Mouse (Mus musculus) layer of hippocampus, postnatal 25 days (tissue): ENCODE measurements around the gene Narf. TPM values are rescaled to one million over a fixed set of nuclear protein-coding genes. Genes with fewer than 3 reads are reported as not detected.
A peak's percentile ranks its signal among the peaks of the same experiment; 100 is the strongest.

ENCODE experiments used
- DNase-seq, 2 experiments: peaks; one replicate each; pipeline ENCODE4 v3.0.0; 2022; ENCODE audit warnings: mixed read lengths in 2 of 2, low spot score in 1 of 2; ENCODE audit errors: extremely low spot score in 1 of 2
- total RNA-seq, 2 experiments: library from RNA; stranded (reverse); gene quantifications; 2 replicates each; pipeline ENCODE4 v1.2.3; 2021

Narf gene
- total RNA-seq, 2 experiments from 2014 or later = 52.9 to 55.6 TPM

DNA sequence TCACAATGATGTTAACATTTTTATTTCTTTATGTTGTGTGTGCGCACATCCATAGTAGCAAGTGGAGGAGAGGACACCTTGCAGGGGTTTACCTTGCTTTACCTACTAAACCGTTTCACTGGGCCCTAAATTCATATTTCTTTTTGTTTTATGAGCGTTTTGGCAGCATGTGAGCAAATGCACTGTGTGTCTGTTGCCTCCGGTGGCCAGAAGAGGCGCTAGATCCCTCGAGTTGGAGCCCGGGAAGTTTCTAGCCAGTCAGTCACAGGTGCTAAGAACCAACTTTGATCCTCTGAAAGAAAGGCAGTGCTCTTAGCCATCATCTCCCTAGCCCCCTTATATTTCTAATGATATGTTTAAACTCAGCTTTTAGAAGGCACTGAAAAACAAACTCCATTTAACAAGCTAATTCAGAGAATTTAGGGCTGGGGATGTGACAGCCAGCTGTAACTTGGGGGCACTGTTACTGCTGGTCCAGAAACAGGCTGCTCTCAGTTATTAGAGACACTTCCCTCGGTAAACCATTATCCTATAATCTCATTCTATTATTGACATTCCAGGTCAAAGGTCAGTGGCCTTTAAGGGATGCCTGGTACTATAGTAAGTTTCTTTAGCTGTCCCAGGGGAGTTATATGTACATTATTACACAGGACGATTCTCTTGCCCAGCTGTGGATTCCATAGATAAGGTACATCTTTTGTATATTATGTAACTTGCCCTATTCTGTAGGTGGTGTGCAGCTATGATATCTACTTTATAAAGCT is 1.4 kb upstream of the Narf start:
- DNase-seq = no peak

DNA sequence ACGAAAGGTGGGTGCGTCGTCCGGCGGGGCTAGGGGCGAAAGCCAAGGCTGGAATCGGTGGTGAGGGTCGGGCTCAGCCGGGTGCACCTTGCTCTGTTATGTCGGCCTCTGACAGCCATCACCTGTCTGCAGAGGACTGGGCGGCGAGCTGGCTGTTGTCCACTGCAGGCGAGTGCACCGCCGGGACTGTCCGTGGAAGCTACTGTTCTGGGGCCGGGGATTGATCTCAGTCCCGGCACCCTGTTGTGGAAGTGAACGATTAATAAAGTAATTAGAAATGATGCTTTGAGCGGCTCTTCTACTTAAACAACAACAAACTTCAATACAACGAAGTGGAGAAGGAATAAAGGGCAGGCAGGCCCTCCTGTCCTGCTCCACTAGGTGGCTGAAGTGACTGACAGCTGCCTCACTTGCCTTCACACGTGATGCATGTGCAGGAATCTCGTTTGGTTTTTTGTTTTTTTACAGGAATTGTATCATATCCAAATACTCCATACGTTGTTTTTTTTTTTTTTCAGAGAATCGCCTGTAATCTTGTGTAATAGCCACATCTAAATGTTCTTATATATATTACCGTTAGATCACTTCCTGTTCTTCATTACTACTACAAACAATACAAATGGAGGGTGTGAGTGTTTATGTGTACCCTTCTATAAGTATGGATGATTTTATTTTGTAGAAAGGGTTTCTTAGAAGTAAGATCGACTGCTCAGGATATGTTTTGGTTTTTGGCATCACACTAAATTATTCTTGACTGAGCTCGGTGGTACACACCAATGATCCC is 484 bp downstream of the Narf start:
- DNase-seq = no peak

DNA sequence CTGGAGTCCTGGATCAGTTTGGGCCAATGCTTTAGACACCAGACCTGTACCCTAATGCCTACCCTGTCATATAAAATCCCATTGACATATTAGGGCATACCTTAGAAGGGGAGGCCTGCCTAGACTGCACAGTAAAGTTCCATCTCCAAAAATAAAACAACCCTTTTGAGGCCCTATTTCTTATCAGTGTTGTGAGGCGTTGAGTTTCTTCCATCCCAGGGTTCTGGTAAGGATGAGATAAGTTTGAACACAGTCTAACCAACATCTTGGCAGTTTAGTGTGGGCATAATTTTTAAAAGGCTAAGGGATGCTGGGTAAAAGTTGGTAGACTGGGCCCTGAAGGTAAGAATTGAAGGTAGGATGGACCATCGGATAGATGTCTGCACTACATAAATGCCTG is 2.6 kb downstream of the Narf start:
- DNase-seq = no peak

DNA sequence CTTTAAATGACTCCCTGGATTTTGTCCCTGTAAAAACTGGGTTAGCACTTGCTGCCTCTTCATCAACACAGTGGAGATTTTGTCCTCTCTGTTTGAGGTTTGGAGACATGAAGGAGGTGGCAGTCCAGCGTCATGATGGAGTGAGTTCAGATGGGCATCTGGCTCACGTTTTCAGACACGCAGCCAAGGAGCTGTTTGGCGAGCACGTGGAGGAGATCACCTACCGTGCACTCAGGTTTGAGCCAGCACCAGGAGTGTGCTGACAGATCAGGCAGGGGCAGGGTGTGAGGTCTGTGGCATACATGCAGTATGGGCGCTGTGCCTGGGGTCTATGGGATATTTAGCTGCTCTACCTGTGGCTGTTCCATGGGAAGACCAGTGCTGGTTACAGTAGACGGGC is 13.1 kb downstream of the Narf start:
- DNase-seq = no peak

DNA sequence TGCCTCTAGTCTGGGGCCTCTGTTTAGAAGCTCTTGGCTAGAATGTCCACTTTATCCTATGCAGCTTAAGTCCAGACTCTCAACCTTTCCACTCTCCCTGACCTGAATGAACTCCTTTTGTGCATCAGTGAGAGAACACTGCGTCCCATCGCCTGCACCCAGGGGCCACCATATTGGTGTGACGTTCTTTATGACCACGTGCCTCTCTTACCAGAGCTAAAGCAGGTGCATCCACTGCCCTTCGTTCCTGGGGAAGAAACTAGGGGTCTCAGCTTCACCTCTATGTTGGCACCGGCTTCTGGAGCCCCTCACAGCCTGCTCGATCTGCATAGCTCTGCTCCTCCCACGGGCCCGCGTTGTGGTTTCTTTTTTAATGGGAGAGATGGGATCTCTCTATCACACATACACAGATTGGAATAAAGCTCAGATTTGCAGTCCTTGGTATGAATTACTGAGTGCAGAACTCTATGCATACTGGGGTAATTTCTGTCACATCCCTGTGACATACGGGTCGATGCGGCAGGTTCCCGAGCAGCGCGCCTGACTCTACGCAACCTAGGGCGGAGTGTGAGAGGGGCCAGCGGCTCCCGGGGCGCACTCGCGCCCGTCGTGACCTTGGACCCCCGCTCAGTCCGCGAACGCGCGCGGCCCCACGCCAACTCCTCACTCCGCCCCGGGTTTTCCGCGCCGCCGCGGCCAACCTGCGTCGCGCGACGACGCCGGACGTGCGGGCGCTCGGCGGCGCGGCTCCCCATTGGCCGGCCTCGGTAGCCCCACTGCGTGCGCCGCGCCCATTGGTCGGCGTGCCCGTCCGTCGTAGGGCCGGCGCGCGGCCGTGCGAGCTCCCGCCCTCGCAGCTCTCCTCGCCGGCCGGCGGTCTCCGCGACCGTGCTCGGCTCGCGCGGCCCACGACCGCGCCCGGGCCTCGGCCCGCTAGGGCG is 22.4 kb downstream of the Narf start, which contains the start of gene Foxk2:
Gene Foxk2, plus strand, starts transcription at position 831 of the 941 bp plus-strand sequence.
- peak; percentile 86 to 91 for DNase-seq

DNA sequence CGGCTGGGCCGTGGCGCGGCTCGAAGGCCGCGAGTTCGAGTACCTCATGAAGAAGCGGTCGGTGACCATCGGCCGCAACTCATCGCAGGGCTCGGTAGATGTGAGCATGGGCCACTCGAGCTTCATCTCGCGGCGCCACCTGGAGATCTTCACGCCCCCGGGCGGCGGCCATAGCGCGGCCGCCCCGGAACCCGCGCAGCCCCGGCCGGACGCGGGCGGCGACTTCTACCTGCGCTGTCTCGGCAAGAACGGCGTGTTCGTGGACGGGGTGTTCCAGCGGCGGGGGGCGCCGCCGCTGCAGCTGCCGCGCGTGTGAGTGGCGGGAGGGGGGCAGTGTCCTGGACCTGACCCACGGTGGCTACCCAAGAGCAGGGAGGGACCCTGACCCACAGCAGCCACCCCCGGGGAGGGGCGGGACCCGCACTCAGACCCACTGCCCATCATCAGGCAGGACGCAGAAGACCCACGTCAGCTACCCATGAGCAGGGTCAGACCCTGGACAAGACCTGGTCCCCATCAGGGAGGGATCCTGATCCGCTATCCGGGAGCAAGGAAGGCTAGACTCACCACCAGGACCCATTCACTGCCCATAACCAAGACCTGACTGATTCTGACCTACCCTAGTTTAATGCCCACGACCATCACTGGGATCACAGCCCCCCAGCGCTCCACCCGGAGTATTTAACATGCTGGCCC is 23.3 kb downstream of the Narf start:
- DNase-seq = peak in 1 of 2 experiments; percentile 25

DNA sequence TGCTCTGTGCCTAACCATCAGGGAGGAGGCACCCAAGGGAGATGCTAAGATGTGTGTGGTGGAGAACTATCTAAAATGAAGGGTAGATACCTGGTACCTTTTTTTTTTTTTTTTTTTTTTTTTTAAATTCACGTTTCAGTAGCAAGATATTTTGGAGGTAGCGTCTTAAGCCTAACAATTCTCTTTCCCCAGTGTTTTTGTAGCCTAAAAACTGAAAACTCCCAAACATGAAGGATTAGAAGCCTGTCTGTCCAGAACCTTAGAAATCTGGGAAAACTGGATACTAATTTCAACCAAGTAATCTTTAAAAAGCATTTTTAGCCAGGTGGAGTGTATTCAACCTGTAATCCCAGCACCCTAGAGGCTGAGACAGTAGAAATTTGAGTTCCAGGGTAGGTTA is 24.0 kb downstream of the Narf start:
- DNase-seq = no peak

DNA sequence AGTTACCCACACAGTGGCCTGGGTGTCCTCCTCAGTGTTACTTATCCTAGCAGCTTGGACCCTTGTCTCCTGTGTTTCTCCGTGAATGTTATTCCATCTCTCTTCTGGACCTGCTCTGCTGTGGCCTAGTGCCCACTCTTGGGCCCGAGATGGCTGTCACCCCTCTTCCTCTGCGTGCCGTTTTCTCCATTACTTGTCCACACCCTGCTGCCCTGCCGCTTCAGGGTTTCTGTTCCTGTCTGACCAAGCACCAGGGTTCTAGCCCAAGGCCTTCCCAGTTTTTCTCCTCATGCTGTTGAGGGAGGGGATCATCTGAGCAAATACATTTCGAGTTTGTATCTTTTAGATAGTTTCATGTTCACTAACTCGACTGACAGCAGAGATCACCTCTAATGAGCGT is 40.5 kb downstream of the Narf start:
- DNase-seq = no peak

DNA sequence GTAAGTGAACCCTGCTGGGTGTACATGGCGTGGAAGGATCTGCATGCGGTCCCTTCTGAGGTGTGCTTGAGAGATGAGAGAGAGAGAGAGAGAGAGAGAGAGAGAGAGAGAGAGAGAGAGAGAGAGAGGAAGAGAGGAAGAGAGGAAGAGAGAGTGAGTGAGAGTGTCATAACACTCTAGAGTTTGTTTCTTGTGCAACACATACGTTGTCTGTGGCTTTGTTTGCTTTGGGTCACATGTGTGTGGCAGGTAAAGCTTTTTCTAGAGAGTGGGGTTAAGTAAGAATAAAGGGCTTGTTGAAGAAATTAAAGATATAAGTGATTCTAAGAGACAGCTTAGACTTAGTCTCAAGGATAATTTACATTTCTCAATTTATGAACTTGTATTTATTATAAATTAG is 41.0 kb downstream of the Narf start:
- no peak for DNase-seq

DNA sequence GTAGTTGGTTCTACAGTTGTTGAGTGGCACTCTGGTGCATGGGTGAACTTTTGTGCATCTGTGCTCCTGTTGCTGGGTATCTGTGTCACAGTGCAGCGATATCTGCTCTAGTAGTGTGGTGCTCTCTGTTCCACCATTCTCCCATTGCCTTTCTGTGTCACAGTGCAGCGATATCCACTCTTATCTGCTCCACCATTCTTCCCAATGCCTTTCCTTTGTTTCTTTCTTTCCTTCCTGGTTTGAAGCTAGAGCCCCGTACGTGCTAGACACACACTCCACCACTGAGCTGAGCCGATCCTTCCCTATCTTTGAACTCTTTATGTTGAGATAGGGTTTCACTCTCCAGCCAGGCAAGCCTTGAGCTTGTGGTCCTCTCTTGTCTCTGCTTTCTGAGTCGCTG is 45.9 kb downstream of the Narf start:
- DNase-seq = no peak

DNA sequence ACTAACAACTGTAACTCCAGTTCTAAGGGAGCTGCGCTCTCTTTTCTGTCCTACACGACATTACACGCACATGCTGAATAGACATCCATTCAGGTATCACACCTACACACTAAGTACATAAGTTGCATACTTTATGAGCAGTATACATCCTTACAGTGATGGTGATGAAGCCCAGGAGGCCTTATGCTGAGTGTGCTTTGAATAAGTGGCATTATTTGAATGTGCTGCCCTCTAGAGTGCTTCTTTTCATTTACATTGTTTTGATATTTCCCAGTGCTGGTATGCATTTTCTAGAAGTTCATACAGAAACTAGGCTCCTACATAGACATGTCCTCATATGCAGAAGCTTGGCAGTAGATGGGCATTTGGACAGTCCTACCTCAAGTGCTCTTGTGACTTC is 52.8 kb downstream of the Narf start:
- no peak for DNase-seq

DNA sequence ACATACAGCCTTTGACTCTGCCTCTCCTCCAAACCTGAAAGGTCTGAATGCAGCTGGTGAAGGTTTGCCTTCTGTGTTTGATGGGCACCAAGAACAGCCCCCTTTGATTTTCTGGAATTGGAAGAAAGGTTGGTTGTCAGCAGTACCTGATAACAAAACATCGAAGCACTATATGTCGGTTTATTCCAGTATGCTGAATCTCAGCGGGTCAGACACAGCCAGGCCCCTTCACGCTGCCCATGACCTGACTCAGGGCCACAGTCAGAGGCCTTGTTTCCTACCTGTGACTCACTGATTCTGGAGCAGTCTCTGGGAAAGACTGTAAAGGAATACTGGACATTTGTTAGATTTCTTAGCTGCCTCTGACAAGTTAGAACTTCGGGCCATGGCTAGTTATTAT is 57.7 kb downstream of the Narf start:
- no peak for DNase-seq

DNA sequence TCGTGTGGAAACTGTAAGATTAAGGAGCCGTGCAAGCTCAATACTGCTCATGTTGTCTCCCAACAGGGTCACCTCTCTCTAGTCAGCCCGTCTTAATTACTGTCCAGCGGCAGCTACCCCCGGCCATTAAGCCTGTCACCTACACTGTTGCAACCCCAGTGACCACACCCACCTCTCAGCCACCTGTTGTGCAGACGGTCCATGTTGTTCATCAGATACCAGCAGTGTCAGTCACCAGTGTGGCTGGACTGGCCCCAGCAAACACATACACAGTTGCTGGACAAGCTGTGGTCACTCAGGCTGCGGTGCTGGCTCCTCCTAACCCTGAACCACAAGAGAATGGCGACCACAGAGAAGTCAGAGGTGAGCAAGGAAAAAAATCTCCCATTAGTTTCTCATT is 61.4 kb downstream of the Narf start:
- no peak for DNase-seq

DNA sequence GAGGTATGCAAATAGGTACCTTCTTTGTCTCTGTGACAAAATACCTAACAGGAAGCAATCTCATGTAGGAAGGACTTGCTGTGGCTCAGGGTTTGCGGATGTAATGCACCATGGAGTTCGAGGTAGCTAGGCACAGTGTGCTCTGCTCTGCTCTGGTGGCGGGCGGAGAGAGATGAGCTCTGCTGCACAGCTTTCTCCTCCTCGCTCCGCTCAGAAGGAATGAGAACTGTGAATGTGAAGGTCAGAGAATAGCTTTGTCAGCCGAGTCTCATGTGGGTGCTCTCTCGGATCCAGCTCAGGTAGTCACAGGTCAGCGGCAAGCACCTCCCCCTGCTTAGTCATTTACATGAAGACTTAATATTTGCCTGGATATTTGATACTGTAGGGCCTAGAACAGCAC is 63.2 kb downstream of the Narf start:
- no peak for DNase-seq

DNA sequence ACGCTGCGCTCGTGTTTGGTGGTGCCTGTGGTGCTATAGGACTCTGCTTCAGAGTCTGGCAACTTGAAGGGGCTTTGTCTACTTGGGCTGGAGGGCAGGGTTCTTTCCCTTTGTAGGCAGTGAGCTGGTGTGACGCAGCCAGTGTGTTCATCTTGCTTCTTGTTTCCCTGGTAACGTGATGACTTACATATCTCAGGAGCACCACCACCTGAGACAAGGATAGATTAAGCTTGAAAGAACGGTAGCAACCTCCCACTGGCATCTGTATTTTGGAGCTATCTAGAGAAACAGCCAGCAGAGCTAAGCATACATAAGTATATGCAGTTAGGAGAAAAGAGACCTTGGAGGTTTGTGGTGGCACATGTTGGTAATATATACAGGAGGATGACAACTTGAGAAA is 68.3 kb downstream of the Narf start:
- no peak for DNase-seq

Other genes starting within 250 kb of the Narf start
- gene Csnk1d, start 245.9 kb upstream of the Narf start, total RNA-seq = 100 to 1,000 TPM; 127 to 128 TPM
- not detected for gene Cd7, start 197.8 kb upstream of the Narf start, total RNA-seq
- not detected for gene Sectm1b, start 173.7 kb upstream of the Narf start, total RNA-seq
- not detected for gene Sectm1a, start 156.0 kb upstream of the Narf start, total RNA-seq
- gene Tex19.2, start 118.6 kb upstream of the Narf start, total RNA-seq = not detected
- not detected for gene Tex19.1, start 91.1 kb upstream of the Narf start, total RNA-seq
- under 1 TPM; 0.25 to 0.35 TPM for gene Uts2r, start 77.0 kb upstream of the Narf start, total RNA-seq
- gene Hexdc, start 32.8 kb upstream of the Narf start, total RNA-seq = 10 to 100 TPM; 22.1 to 26.5 TPM
- 1 to 10 TPM; 7.1 to 7.3 TPM for gene Ogfod3, start 32.5 kb upstream of the Narf start, total RNA-seq
- 10 to 100 TPM; 23.3 to 24.0 TPM for gene Cybc1, start 7.9 kb upstream of the Narf start, total RNA-seq
- 10 to 100 TPM; 79.4 to 82.9 TPM for gene Foxk2, start 22.7 kb downstream of the Narf start, total RNA-seq
- gene Wdr45b, start 117.2 kb downstream of the Narf start, total RNA-seq = 10 to 100 TPM; 63.7 to 65.6 TPM
- gene Rab40b, start 151.0 kb downstream of the Narf start, total RNA-seq = 10 to 100 TPM; 62.5 to 66.8 TPM
- gene Fn3krp, start 184.1 kb downstream of the Narf start, total RNA-seq = 10 to 100 TPM; 50.9 to 51.0 TPM
- gene Fn3k, start 197.7 kb downstream of the Narf start, total RNA-seq = 10 to 100 TPM; 40.2 to 41.3 TPM
- gene Tbcd, start 214.7 kb downstream of the Narf start, total RNA-seq = 10 to 100 TPM; 41.7 to 46.2 TPM